Mouse (Mus musculus): ENCODE measurements around the gene Cplx3. TPM values are rescaled to one million over a fixed set of nuclear protein-coding genes. Genes with fewer than 3 reads are reported as not detected.

Gene Cplx3
- polyA plus RNA-seq, 1 experiment from 2014 or later: 3.7 TPM

GRCm38 (mm10) chr9:57614786-57615185 lies 8.7 kb upstream of the Cplx3 start:
- no peak overlapping the region for H3K9ac ChIP-seq (replicated peaks)
- no peaks in the 10 kb centered on the region for H3K36me3 ChIP-seq
- H3K27ac ChIP-seq (replicated peaks): no peak overlapping the region
- no peaks in the 10 kb centered on the region for H3K9me3 ChIP-seq
- H3K27me3 ChIP-seq: no peaks in the 10 kb centered on the region
- 84% methylated on average over 4 of the region's 4 CpGs for WGBS
- no peak for ATAC-seq (ENCODE audit: low FRiP score, low read depth)
- peaks cover 5% of the 10 kb centered on the region for H3K4me1 ChIP-seq
- H3K4me2 ChIP-seq (replicated peaks): no peak overlapping the region
- no peak overlapping the region for H3K4me3 ChIP-seq

GRCm38 (mm10) chr9:57613975-57614374 lies 7.9 kb upstream of the Cplx3 start:
- Histone ChIP-seq H3K9ac (replicated peaks) (no peak overlapping the region), H3K4me3 (no peak overlapping the region), H3K9me3 (no peaks in the 10 kb centered on the region), H3K4me1 (peaks cover 5% of the 10 kb centered on the region), H3K27me3 (no peaks in the 10 kb centered on the region), H3K27ac (replicated peaks) (no peak overlapping the region), H3K36me3 (no peaks in the 10 kb centered on the region), H3K4me2 (replicated peaks) (no peak overlapping the region)
- no peak for ATAC-seq (ENCODE audit: low FRiP score, low read depth)
- 86% methylated on average over 7 of the region's 7 CpGs for WGBS

GRCm38 (mm10) chr9:57612587-57612986 lies 6.5 kb upstream of the Cplx3 start:
- no peaks in the 10 kb centered on the region for H3K9me3 ChIP-seq
- 85% methylated on average over 7 of the region's 7 CpGs for WGBS
- H3K9ac ChIP-seq (replicated peaks): no peak overlapping the region
- ATAC-seq (ENCODE audit: low FRiP score, low read depth): no peak
- H3K4me3 ChIP-seq: no peak overlapping the region
- H3K4me2 ChIP-seq (replicated peaks): no peak overlapping the region
- no peaks in the 10 kb centered on the region; the same call in 1 of the 2 replicates for H3K27me3 ChIP-seq
- no peaks in the 10 kb centered on the region for H3K36me3 ChIP-seq
- no peak overlapping the region for H3K27ac ChIP-seq (replicated peaks)
- H3K4me1 ChIP-seq: peaks cover 5% of the 10 kb centered on the region

GRCm38 (mm10) chr9:57610359-57610826 lies 4.3 kb upstream of the Cplx3 start:
- no peak overlapping the region for H3K4me3 ChIP-seq
- no peak overlapping the region for H3K4me2 ChIP-seq (replicated peaks)
- ATAC-seq (ENCODE audit: low FRiP score, low read depth): no peak
- no peaks in the 10 kb centered on the region for H3K36me3 ChIP-seq
- H3K9me3 ChIP-seq: no peaks in the 10 kb centered on the region
- WGBS: 50% methylated on average over 3 of the region's 3 CpGs
- no peak overlapping the region for H3K9ac ChIP-seq (replicated peaks)
- H3K27ac ChIP-seq (replicated peaks): no peak overlapping the region; the same call in 1 of the 2 replicates
- peaks cover 18% of the 10 kb centered on the region for H3K4me1 ChIP-seq
- H3K27me3 ChIP-seq: peaks cover 20% of the 10 kb centered on the region

GRCm38 (mm10) chr9:57609803-57610202 lies 3.7 kb upstream of the Cplx3 start:
- H3K36me3 ChIP-seq: no peaks in the 10 kb centered on the region
- no peak overlapping the region for H3K9ac ChIP-seq (replicated peaks)
- H3K27ac ChIP-seq (replicated peaks): no peak overlapping the region
- ATAC-seq (ENCODE audit: low FRiP score, low read depth): no peak
- 76% methylated on average over 3 of the region's 3 CpGs for WGBS
- peaks cover 18% of the 10 kb centered on the region for H3K4me1 ChIP-seq
- H3K4me2 ChIP-seq (replicated peaks): no peak overlapping the region
- H3K9me3 ChIP-seq: no peaks in the 10 kb centered on the region
- peaks cover 22% of the 10 kb centered on the region for H3K27me3 ChIP-seq
- H3K4me3 ChIP-seq: no peak overlapping the region

- H3K4me3 ChIP-seq: no peak overlapping the region
- H3K36me3 ChIP-seq: no peaks in the 10 kb centered on the region
- peak overlapping the region; percentile 43; the same call in 1 of the 2 replicates for H3K4me2 ChIP-seq (replicated peaks)
- no peak overlapping the region for H3K27ac ChIP-seq (replicated peaks)
- peaks cover 21% of the 10 kb centered on the region for H3K4me1 ChIP-seq
- WGBS: 5% methylated on average over 9 of the region's 9 CpGs
- no peak overlapping the region for H3K9ac ChIP-seq (replicated peaks)
- no peaks in the 10 kb centered on the region for H3K9me3 ChIP-seq
- H3K27me3 ChIP-seq: peaks cover 26% of the 10 kb centered on the region
- no peak for ATAC-seq (ENCODE audit: low FRiP score, low read depth)
Measured at GRCm38 (mm10) chr9:57605503-57605902, 578 bp downstream of the Cplx3 start.

GRCm38 (mm10) chr9:57604875-57605274 lies 1.2 kb downstream of the Cplx3 start:
- H3K27ac ChIP-seq (replicated peaks): no peak overlapping the region
- H3K36me3 ChIP-seq: no peaks in the 10 kb centered on the region
- peaks cover 26% of the 10 kb centered on the region for H3K27me3 ChIP-seq
- WGBS: 66% methylated on average over 4 of the region's 4 CpGs
- ATAC-seq (ENCODE audit: low FRiP score, low read depth): no peak
- H3K4me1 ChIP-seq: peaks cover 26% of the 10 kb centered on the region
- no peak overlapping the region for H3K9ac ChIP-seq (replicated peaks)
- H3K4me3 ChIP-seq: no peak overlapping the region
- no peak overlapping the region for H3K4me2 ChIP-seq (replicated peaks)
- no peaks in the 10 kb centered on the region for H3K9me3 ChIP-seq

GRCm38 (mm10) chr9:57602098-57602497 lies 4.0 kb downstream of the Cplx3 start:
- H3K27me3 ChIP-seq: peaks cover 22% of the 10 kb centered on the region
- WGBS: 72% methylated on average over 8 of the region's 8 CpGs

GRCm38 (mm10) chr9:57601353-57601706 lies 4.8 kb downstream of the Cplx3 start:
- no peak overlapping the region for H3K4me3 ChIP-seq
- ATAC-seq (ENCODE audit: low FRiP score, low read depth): no peak
- H3K27me3 ChIP-seq: peaks cover 15% of the 10 kb centered on the region
- H3K4me1 ChIP-seq: peaks cover 45% of the 10 kb centered on the region
- no peak overlapping the region for H3K9ac ChIP-seq (replicated peaks)
- no peaks in the 10 kb centered on the region for H3K9me3 ChIP-seq
- H3K27ac ChIP-seq (replicated peaks): no peak overlapping the region
- WGBS: 65% methylated on average over 2 of the region's 2 CpGs
- H3K36me3 ChIP-seq: no peaks in the 10 kb centered on the region
- H3K4me2 ChIP-seq (replicated peaks): no peak overlapping the region

More at GRCm38 (mm10) chr9:57602098-57602497, 4.0 kb downstream of the Cplx3 start:
- no peak for ATAC-seq (ENCODE audit: low FRiP score, low read depth)
- Histone ChIP-seq H3K9me3 (no peaks in the 10 kb centered on the region), H3K4me3 (no peak overlapping the region), H3K27ac (replicated peaks) (no peak overlapping the region), H3K4me2 (replicated peaks) (no peak overlapping the region), H3K4me1 (peaks cover 50% of the 10 kb centered on the region), H3K9ac (replicated peaks) (no peak overlapping the region), H3K36me3 (no peaks in the 10 kb centered on the region)

- H3K4me2 ChIP-seq (replicated peaks): no peak overlapping the region
- H3K9ac ChIP-seq (replicated peaks): no peak overlapping the region
- no peak overlapping the region for H3K4me3 ChIP-seq
- peaks cover 9% of the 10 kb centered on the region for H3K27me3 ChIP-seq
- no peaks in the 10 kb centered on the region for H3K36me3 ChIP-seq
- H3K27ac ChIP-seq (replicated peaks): no peak overlapping the region
- ATAC-seq (ENCODE audit: low FRiP score, low read depth): no peak
- H3K9me3 ChIP-seq: no peaks in the 10 kb centered on the region
- H3K4me1 ChIP-seq: peaks cover 40% of the 10 kb centered on the region
- 7% methylated on average over 3 of the region's 3 CpGs for WGBS
Measured at GRCm38 (mm10) chr9:57600620-57601352, 5.3 kb downstream of the Cplx3 start.

GRCm38 (mm10) chr9:57598851-57599563 lies 7.1 kb downstream of the Cplx3 start:
- Histone ChIP-seq H3K27ac (replicated peaks) (peak overlapping the region; percentile 73), H3K4me3 (no peak overlapping the region), H3K4me1 (peaks cover 37% of the 10 kb centered on the region), H3K27me3 (0 out of 2 replicates have a peak, but pooled peaks cover 7% of the 10 kb centered on the region), H3K36me3 (peaks cover 13% of the 10 kb centered on the region), H3K4me2 (replicated peaks) (peak overlapping the region; percentile 10; the same call in 1 of the 2 replicates), H3K9ac (replicated peaks) (no peak overlapping the region), H3K9me3 (no peaks in the 10 kb centered on the region)
- 29% methylated on average over 8 of the region's 8 CpGs for WGBS
- ATAC-seq (ENCODE audit: low FRiP score, low read depth): peak; percentile 75; the same call in 1 of the 2 replicates

GRCm38 (mm10) chr9:57597929-57598382 lies 8.1 kb downstream of the Cplx3 start:
- ATAC-seq (ENCODE audit: low FRiP score, low read depth): 0 out of 2 replicates have a peak, but pooled peaks have one; percentile 17
- 0 out of 2 replicates have a peak, but pooled peaks cover 7% of the 10 kb centered on the region for H3K27me3 ChIP-seq
- peaks cover 13% of the 10 kb centered on the region for H3K36me3 ChIP-seq
- H3K9me3 ChIP-seq: no peaks in the 10 kb centered on the region
- H3K4me3 ChIP-seq: no peak overlapping the region
- peak overlapping the region; percentile 73 for H3K27ac ChIP-seq (replicated peaks)
- WGBS: 21% methylated on average over 4 of the region's 4 CpGs
- no peak overlapping the region; the same call in 1 of the 2 replicates for H3K9ac ChIP-seq (replicated peaks)
- H3K4me2 ChIP-seq (replicated peaks): no peak overlapping the region
- H3K4me1 ChIP-seq: peaks cover 37% of the 10 kb centered on the region
